Mouse (Mus musculus) lung, postnatal 0 days (tissue): ENCODE measurements around the gene Cdkal1.

Experiments used
- CTCF ChIP-seq: IDR thresholded peaks from 2 replicates; pipeline ENCODE4 v1.5.1; 2016; ENCODE audit warnings: antibody characterized with exemption, mild to moderate bottlenecking
- EP300 ChIP-seq: IDR thresholded peaks from 2 replicates; pipeline ENCODE4 v1.6.1; 2016; ENCODE audit warnings: antibody characterized with exemption, mild to moderate bottlenecking, control low read depth

- TF ChIP-seq CTCF = no peak
- TF ChIP-seq EP300 = no peak
These were observed 633.1 kb downstream of the Cdkal1 start for GRCm38 (mm10) chr13:29222261-29222838.
